Mouse (Mus musculus) bone marrow, adult 2 months (tissue): ENCODE data around the gene Uso1.

ENCODE experiments used
- CTCF ChIP-seq: fragments of 200-500 bp; IDR thresholded peaks from 2 replicates; pipeline ENCODE4 v1.5.1; 2011; ENCODE audit warnings: low read length, control low read depth; ENCODE audit not compliant: control insufficient read depth, insufficient read depth
- POLR2A ChIP-seq: fragments of 200-500 bp; IDR thresholded peaks from 2 replicates; pipeline ENCODE4 v1.6.1; 2011; ENCODE audit warnings: low read depth, mild to moderate bottlenecking, control low read depth, low read length, borderline replicate concordance; ENCODE audit not compliant: control insufficient read depth

- no peak for TF ChIP-seq POLR2A
- no peak for TF ChIP-seq CTCF
These were observed 24.3 kb upstream of the Uso1 start for GRCm38 (mm10) chr5:92113484-92113883.
